Mouse (Mus musculus) CH12.LX (cell line): ENCODE data around the gene Bscl2. TPM values are rescaled to one million over a fixed set of nuclear protein-coding genes. Genes with fewer than 3 reads are reported as not detected.
A peak's percentile ranks its signal among the peaks of the same experiment; 100 is the strongest.

Experiments
- DNase-seq: peaks from one replicate; pipeline ENCODE4 v3.0.0-alpha.2; 2013; ENCODE audit errors: extremely low read depth
- H3K27ac ChIP-seq: 2 replicates; pipeline ENCODE4 v1.5.1; 2012; ENCODE audit warnings: low read depth, mild to moderate bottlenecking, control low read depth, moderate library complexity; ENCODE audit not compliant: insufficient read depth
- H3K27me3 ChIP-seq: replicated peaks from 2 replicates; pipeline ENCODE3; 2012; ENCODE audit warnings: inconsistent platforms
- H3K36me3 ChIP-seq, 2 experiments: replicated peaks in 1 of 2; 2 replicates each; pipeline versions ENCODE3 to v1.6.1; 2012; ENCODE audit warnings: inconsistent platforms in 1 of 2, low read length in 1 of 2, mild to moderate bottlenecking in 1 of 2, mixed read lengths in 1 of 2, moderate library complexity in 1 of 2; ENCODE audit not compliant: control insufficient read depth in 1 of 2, insufficient read depth in 1 of 2
- H3K4me1 ChIP-seq, 2 experiments: 2 replicates each; pipeline ENCODE4 v1.6.1; 2012; ENCODE audit warnings: inconsistent platforms in 1 of 2, moderate library complexity in 1 of 2; ENCODE audit not compliant: insufficient read depth in 2 of 2, control insufficient read depth in 1 of 2
- H3K4me2 ChIP-seq: 2 replicates; pipeline ENCODE4 v1.6.1; 2012; ENCODE audit warnings: low read depth, mild to moderate bottlenecking, control low read depth; ENCODE audit not compliant: poor library complexity, insufficient read depth, severe bottlenecking
- H3K4me3 ChIP-seq, 3 experiments: fragments of 150-350 bp in 1 of 3; sonication (generic) in 1 of 3; replicated peaks in 1 of 3; 2 replicates each; pipeline versions ENCODE3 to v1.5.1; 2011 to 2012; ENCODE audit warnings: low read depth in 2 of 3, low read length in 2 of 3, mild to moderate bottlenecking in 2 of 3, moderate library complexity in 2 of 3, control low read depth in 1 of 3, improper control_type of control experiment in 1 of 3, inconsistent platforms in 1 of 3, mixed read lengths in 1 of 3; ENCODE audit not compliant: poor library complexity in 1 of 3
- H3K79me2 ChIP-seq: replicated peaks from 2 replicates; pipeline ENCODE4 v1.6.1; 2012; ENCODE audit warnings: mild to moderate bottlenecking, moderate library complexity; ENCODE audit not compliant: control insufficient read depth, poor library complexity, insufficient read depth, severe bottlenecking; ENCODE audit errors: extremely low read depth
- H3K9ac ChIP-seq: 2 replicates; pipeline ENCODE4 v1.6.1; 2012; ENCODE audit warnings: low read depth, mild to moderate bottlenecking, control low read depth, moderate library complexity; ENCODE audit not compliant: insufficient read depth
- H3K9me3 ChIP-seq: replicated peaks from 2 replicates; pipeline ENCODE3; 2012; ENCODE audit warnings: low read length, inconsistent platforms, mixed read lengths
- BHLHE40 ChIP-seq: IDR thresholded peaks from 2 replicates; pipeline ENCODE4 v1.6.1; 2011; ENCODE audit warnings: mild to moderate bottlenecking, low read depth, low read length, improper control_type of control experiment
- CHD2 ChIP-seq: IDR thresholded peaks from 2 replicates; pipeline ENCODE4 v1.6.1; 2011; ENCODE audit warnings: low read length, improper control_type of control experiment
- CTCF ChIP-seq, 2 experiments: IDR thresholded peaks in 1 of 2; conservative IDR thresholded peaks in 1 of 2; 2 replicates each; pipeline ENCODE4 v1.5.1; 2011 to 2012; ENCODE audit warnings: low read depth in 2 of 2, low read length in 2 of 2, improper control_type of control experiment in 1 of 2, inconsistent platforms in 1 of 2, mild to moderate bottlenecking in 1 of 2, moderate library complexity in 1 of 2
- ELF1 ChIP-seq: IDR thresholded peaks from 2 replicates; pipeline ENCODE4 v1.6.1; 2014; ENCODE audit warnings: low read depth, mild to moderate bottlenecking, inconsistent platforms, low read length, improper control_type of control experiment
- EP300 ChIP-seq: IDR thresholded peaks from 2 replicates; pipeline ENCODE4 v1.6.1; 2011; ENCODE audit warnings: low read length, improper control_type of control experiment
- GABPA ChIP-seq: IDR thresholded peaks from 2 replicates; pipeline ENCODE4 v1.6.1; 2012; ENCODE audit warnings: low read depth, low read length, improper control_type of control experiment, inconsistent platforms; ENCODE audit not compliant: insufficient replicate concordance
- IRF4 ChIP-seq: IDR thresholded peaks from 2 replicates; pipeline ENCODE4 v1.6.1; 2014; ENCODE audit warnings: low read depth, mild to moderate bottlenecking, inconsistent platforms, low read length, improper control_type of control experiment
- JUN ChIP-seq: IDR thresholded peaks from 2 replicates; pipeline ENCODE4 v1.6.1; 2011; ENCODE audit warnings: low read depth, mild to moderate bottlenecking, low read length, improper control_type of control experiment, moderate library complexity; ENCODE audit not compliant: insufficient read depth
- JUND ChIP-seq: conservative IDR thresholded peaks from 2 replicates; pipeline ENCODE4 v1.6.1; 2011; ENCODE audit warnings: low read depth, low read length, improper control_type of control experiment
- MAX ChIP-seq: IDR thresholded peaks from 2 replicates; pipeline ENCODE4 v1.6.1; 2011; ENCODE audit warnings: low read length, improper control_type of control experiment
- MAZ ChIP-seq: IDR thresholded peaks from 2 replicates; pipeline ENCODE4 v1.6.1; 2012; ENCODE audit warnings: low read depth, mild to moderate bottlenecking, inconsistent platforms, low read length, improper control_type of control experiment, moderate library complexity
- NELFE ChIP-seq: IDR thresholded peaks from 2 replicates; pipeline ENCODE4 v1.6.1; 2011; ENCODE audit warnings: low read depth, low read length, improper control_type of control experiment
- NRF1 ChIP-seq: IDR thresholded peaks from 2 replicates; pipeline ENCODE4 v1.6.1; 2014; ENCODE audit warnings: low read depth, mild to moderate bottlenecking, inconsistent platforms, low read length, improper control_type of control experiment, moderate library complexity
- PAX5 ChIP-seq: IDR thresholded peaks from 2 replicates; pipeline ENCODE4 v1.6.1; 2012; ENCODE audit warnings: low read length, inconsistent platforms, mixed read lengths
- RAD21 ChIP-seq: IDR thresholded peaks from 2 replicates; pipeline ENCODE4 v1.6.1; 2011; ENCODE audit warnings: low read depth, mild to moderate bottlenecking, low read length, improper control_type of control experiment, moderate library complexity
- RCOR1 ChIP-seq: conservative IDR thresholded peaks from 2 replicates; pipeline ENCODE4 v1.6.1; 2012; ENCODE audit warnings: low read depth, mild to moderate bottlenecking, inconsistent platforms, low read length, improper control_type of control experiment
- SIN3A ChIP-seq: IDR thresholded peaks from 2 replicates; pipeline ENCODE4 v1.6.1; 2012; ENCODE audit warnings: low read length, improper control_type of control experiment, inconsistent platforms
- SMC3 ChIP-seq: IDR thresholded peaks from 2 replicates; pipeline ENCODE4 v1.6.1; 2011; ENCODE audit warnings: low read depth, low read length, improper control_type of control experiment
- TBP ChIP-seq: conservative IDR thresholded peaks from 2 replicates; pipeline ENCODE4 v1.6.1; 2011; ENCODE audit warnings: low read depth, low read length, improper control_type of control experiment
- TCF12 ChIP-seq: IDR thresholded peaks from 2 replicates; pipeline ENCODE4 v1.6.1; 2014; ENCODE audit warnings: low read depth, mild to moderate bottlenecking, inconsistent platforms, low read length, improper control_type of control experiment
- ZKSCAN1 ChIP-seq: IDR thresholded peaks from 2 replicates; pipeline ENCODE4 v1.6.1; 2012; ENCODE audit warnings: low read depth, inconsistent platforms, low read length, improper control_type of control experiment, borderline replicate concordance
- ZMIZ1 ChIP-seq: IDR thresholded peaks from 2 replicates; pipeline ENCODE4 v1.6.1; 2012; ENCODE audit warnings: low read depth, mild to moderate bottlenecking, inconsistent platforms, low read length, improper control_type of control experiment
- ZNF384 ChIP-seq: IDR thresholded peaks from 2 replicates; pipeline ENCODE4 v1.6.1; 2012; ENCODE audit warnings: low read depth, low read length, improper control_type of control experiment, inconsistent platforms
- dilution Hi-C: fragments of 300-500 bp; cut with MboI; formaldehyde crosslinking; loops from 2 replicates; pipeline ENCODE4 v1.14.3; 2020; ENCODE audit warnings: low sequenced_read_pairs; ENCODE audit not compliant: extremely low pct_unique_long_range_greater_than_20kb, extremely low pct_ligation_motif_present
- in situ Hi-C: fragments of 300-500 bp; cut with MboI; formaldehyde crosslinking; loops from 3 replicates; pipeline ENCODE4 v1.14.3; 2019; ENCODE audit warnings: low sequenced_read_pairs, low pct_ligation_motif_present, low pct_unique_long_range_greater_than_20kb, mixed read lengths
- polyA plus RNA-seq: library from polyadenylated mRNA; unstranded; fragments of >175 nt; gene quantifications from 2 replicates; pipeline ENCODE4 v1.2.1, GENCODE M21; 2012; ENCODE audit warnings: low read depth; ENCODE audit not compliant: insufficient read length
- total RNA-seq, 2 experiments: library from RNA; depleted of rRNA; stranded (reverse); fragments of 300-350 nt in 1 of 2; fragments of >200 nt in 1 of 2; gene quantifications; 2 replicates each; pipeline ENCODE4 v1.2.3; 2012 to 2014

The Bscl2 gene
- total and polyA plus RNA-seq, 3 experiments = 30.9 to 117 (median 51.6) TPM

DNA sequence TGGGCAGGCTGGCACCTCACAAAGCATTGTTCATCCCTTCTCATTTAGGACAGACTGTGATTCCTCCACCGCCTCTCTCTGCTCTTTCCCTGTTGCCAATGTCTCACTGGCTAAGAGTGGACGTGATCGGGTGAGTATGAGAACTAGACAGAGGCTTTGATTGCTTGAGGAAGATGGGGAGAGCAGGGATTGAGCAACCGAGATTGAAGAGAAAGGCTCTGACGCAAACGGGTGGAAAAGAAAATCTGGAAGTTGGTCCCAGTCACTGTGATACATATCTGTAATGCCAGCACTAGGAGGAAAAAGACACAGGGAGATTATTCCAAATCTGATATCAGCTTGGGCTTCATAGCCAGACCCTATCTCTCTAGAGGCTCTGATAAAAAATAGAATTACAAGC is 5.7 kb downstream of the Bscl2 start:
- Histone ChIP-seq H3K4me3 (no peak overlapping the region), H3K36me3 (peaks cover 36 to 66% of the 10 kb centered on the region in 2 experiments), H3K79me2 (peaks cover 20% of the 10 kb centered on the region), H3K4me2 (no peak overlapping the region), H3K9ac (no peak overlapping the region), H3K4me1 (peaks cover 9 to 31% of the 10 kb centered on the region in 2 experiments), H3K9me3 (no peaks in the 10 kb centered on the region), H3K27ac (no peak overlapping the region), H3K27me3 (no peaks in the 10 kb centered on the region)
- TF ChIP-seq CHD2 = no peak
- no peak for TF ChIP-seq EP300
- TF ChIP-seq ZNF384 = no peak
- no peak for TF ChIP-seq JUND
- no peak for TF ChIP-seq PAX5
- no peak for TF ChIP-seq MAX
- TF ChIP-seq NRF1 = no peak
- no peak for TF ChIP-seq TBP
- TF ChIP-seq SIN3A = no peak
- dilution Hi-C loops (no loop called here), in situ Hi-C loops (loop anchor here (25.0 kb wide), 1 partner anchor 1019 kb away; no protein-coding TSS in a partner anchor)
- DNase-seq = no peak

DNA sequence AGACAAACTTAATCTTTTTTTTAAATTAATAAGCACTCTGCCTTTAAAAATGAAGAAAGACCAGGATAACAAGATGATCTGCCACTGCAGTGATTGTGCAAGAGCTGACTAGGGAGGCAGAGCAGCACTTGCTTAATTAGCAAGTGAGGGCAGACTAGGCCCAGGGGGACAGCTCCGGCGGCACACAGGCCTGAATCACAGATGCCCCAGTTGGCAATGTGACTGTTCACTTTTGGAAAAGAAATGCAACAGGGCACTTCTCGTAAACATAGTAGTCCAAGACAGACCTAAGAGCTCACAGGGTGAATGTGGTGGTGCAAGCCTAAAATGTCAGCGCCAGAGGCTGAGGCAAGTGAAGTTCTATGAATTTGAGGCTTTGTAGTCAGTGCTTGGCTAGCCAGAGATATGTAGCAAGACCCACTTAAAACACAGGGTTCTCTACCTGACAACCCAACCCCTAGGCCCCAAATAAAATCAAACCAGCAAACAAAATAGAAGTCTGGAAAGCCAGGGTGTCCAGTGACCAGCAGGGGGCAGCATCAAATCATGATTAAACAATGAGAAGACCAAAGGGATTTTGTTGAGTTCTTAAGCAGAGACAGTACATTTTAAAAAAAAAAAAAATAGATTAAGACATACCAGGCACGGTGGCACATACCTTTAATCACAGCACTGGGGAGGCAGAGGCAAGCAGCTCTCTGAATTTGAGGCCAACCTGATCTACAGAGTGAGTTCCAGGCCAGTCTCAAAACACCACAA is 7.3 kb downstream of the Bscl2 start:
- TF ChIP-seq TBP (no peak), GABPA (no peak), MAZ (no peak), SMC3 (peak; percentile 57), TCF12 (no peak), RCOR1 (no peak), IRF4 (no peak), CHD2 (no peak), ZNF384 (peak; percentile 80), ZMIZ1 (no peak), NELFE (no peak), MAX (no peak), SIN3A (no peak), CTCF (conservative IDR thresholded peaks at IDR 0.05 in 1 of 2, IDR thresholded peaks at IDR 0.05 in 1 of 2; ENCODE audit: low read depth in 2 of 2, low read length in 2 of 2) (peak; percentile 65 to 79; a peak in 3 of 4 replicates), ELF1 (no peak), PAX5 (no peak), BHLHE40 (no peak), RAD21 (peak; percentile 63), JUN (no peak), ZKSCAN1 (no peak), JUND (no peak), NRF1 (no peak)
- H3K79me2 ChIP-seq = peaks cover 15% of the 10 kb centered on the region
- H3K4me3 ChIP-seq = no peak overlapping the region
- peaks cover 6 to 18% of the 10 kb centered on the region in 2 experiments for H3K4me1 ChIP-seq
- peaks cover 42 to 77% of the 10 kb centered on the region in 2 experiments for H3K36me3 ChIP-seq
- in situ Hi-C loops (loop anchor here (25.0 kb wide), 1 partner anchor 1018 kb away; no protein-coding TSS in a partner anchor), dilution Hi-C loops (no loop called here)
- no peak overlapping the region for H3K4me2 ChIP-seq
- H3K27ac ChIP-seq = no peak overlapping the region
- no peak overlapping the region for H3K9ac ChIP-seq
- peak; percentile 75 for DNase-seq
- H3K9me3 ChIP-seq = no peaks in the 10 kb centered on the region
- H3K27me3 ChIP-seq = no peaks in the 10 kb centered on the region
